Mouse (Mus musculus) heart, postnatal 0 days (tissue): ENCODE data around the gene Stt3b. TPM values are rescaled to one million over a fixed set of nuclear protein-coding genes. Genes with fewer than 3 reads are reported as not detected.

Experiments
- ATAC-seq: fragments of 200-750 bp; cut with Nextera tagmentation; 2 replicates; pipeline ENCODE4 v1.8.0; 2017; ENCODE audit warnings: low read depth, moderate number of reproducible peaks, moderate library complexity; ENCODE audit not compliant: insufficient read depth
- DNase-seq: peaks from one replicate; pipeline ENCODE4 v3.0.0-alpha.2; 2016; ENCODE audit warnings: low spot score
- H3K27ac ChIP-seq: fragments of 300-500 bp; sonication (generic); 2 replicates; pipeline ENCODE4 v1.5.1; 2014; ENCODE audit warnings: low read depth, mild to moderate bottlenecking
- H3K27me3 ChIP-seq: fragments of 300-500 bp; sonication (generic); 2 replicates; pipeline ENCODE4 v1.6.1; 2014; ENCODE audit warnings: low read length, mixed read lengths; ENCODE audit not compliant: control insufficient read depth, insufficient read depth
- H3K36me3 ChIP-seq: fragments of 300-500 bp; sonication (generic); replicated peaks from 2 replicates; pipeline ENCODE4 v1.6.1; 2014; ENCODE audit warnings: low read length, mixed read lengths; ENCODE audit not compliant: control insufficient read depth, insufficient read depth
- H3K4me1 ChIP-seq: fragments of 300-500 bp; sonication (generic); 2 replicates; pipeline ENCODE4 v1.6.1; 2014; ENCODE audit warnings: antibody characterized with exemption; ENCODE audit not compliant: control insufficient read depth, insufficient read depth
- H3K4me2 ChIP-seq: fragments of 300-500 bp; sonication (generic); 2 replicates; pipeline ENCODE4 v1.6.1; 2014; ENCODE audit warnings: low read depth, mild to moderate bottlenecking, low read length, moderate library complexity
- H3K4me3 ChIP-seq: fragments of 300-500 bp; sonication (generic); 2 replicates; pipeline ENCODE4 v1.5.1; 2014; ENCODE audit warnings: low read depth, low read length
- H3K9ac ChIP-seq: fragments of 300-500 bp; sonication (generic); replicated peaks from 2 replicates; pipeline ENCODE4 v1.6.1; 2014; ENCODE audit warnings: low read depth, low read length, mixed read lengths
- H3K9me3 ChIP-seq: fragments of 300-500 bp; sonication (generic); replicated peaks from 2 replicates; pipeline ENCODE4 v1.6.1; 2016; ENCODE audit warnings: low read length; ENCODE audit not compliant: control insufficient read depth
- CTCF ChIP-seq: IDR thresholded peaks from 2 replicates; pipeline ENCODE4 v1.5.1; 2016; ENCODE audit warnings: antibody characterized with exemption, control low read depth, low read depth
- EP300 ChIP-seq: IDR thresholded peaks from 2 replicates; pipeline ENCODE4 v1.6.1; 2016; ENCODE audit warnings: antibody characterized with exemption, low read depth
- WGBS: fragments of 180-500 bp; shearing (Covaris S2); extraction: QIAGEN DNeasy Blood & Tissue Kit; methylation state at CpG from one replicate; pipeline ENCODE4 v1.1.7; 2014; 5-methylcytosine and 5-hydroxymethylcytosine counted together
- polyA plus RNA-seq: library from polyadenylated mRNA; unstranded; fragments of >200 nt; fragmentation: Nextera tagmentation; extraction: Ambion mirVana; gene quantifications from 2 replicates; pipeline ENCODE4 v1.2.1, GENCODE M21; 2015
- total RNA-seq: library from RNA; depleted of rRNA; stranded (reverse); fragments of >200 nt; gene quantifications from 2 replicates; pipeline ENCODE4 v1.2.3, GENCODE M21; 2014; ENCODE audit warnings: low replicate concordance

Stt3b gene
- total and polyA plus RNA-seq, 2 experiments from 2014 or later = 33.9 to 67.1 TPM

DNA sequence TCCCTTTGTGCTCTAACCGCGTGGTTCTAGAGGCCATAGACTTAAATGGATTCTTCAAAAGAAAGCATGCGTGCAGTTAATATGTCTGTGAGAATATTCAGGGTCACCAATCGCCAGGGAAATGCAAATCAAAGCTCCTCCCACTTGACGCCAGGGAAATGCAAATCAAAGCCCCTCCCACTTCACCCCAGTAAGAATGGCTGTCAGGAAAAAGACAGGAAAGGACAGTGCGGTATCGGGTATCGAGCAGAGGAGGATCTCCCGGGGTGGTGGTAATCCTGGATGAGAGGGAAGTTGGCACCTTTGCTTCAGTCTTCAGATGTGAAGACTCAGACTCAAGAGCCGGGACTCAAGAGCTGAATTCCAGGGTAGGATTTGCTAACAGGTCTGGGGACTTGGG, 4.3 kb upstream of the Stt3b start:
- Histone ChIP-seq H3K9me3 (no peaks in the 10 kb centered on the region), H3K4me1 (peaks cover 5% of the 10 kb centered on the region; the same call in 1 of the 2 replicates), H3K27ac (peak overlapping the region; percentile 30; the same call in 1 of the 2 replicates), H3K4me2 (peak overlapping the region; percentile 37), H3K36me3 (no peaks in the 10 kb centered on the region), H3K27me3 (no peaks in the 10 kb centered on the region), H3K9ac (no peak overlapping the region), H3K4me3 (no peak overlapping the region)
- WGBS = 12% methylated on average over 10 of the region's 10 CpGs
- DNase-seq (no peak), ATAC-seq (no peak)
- no peak for TF ChIP-seq CTCF
- TF ChIP-seq EP300 = no peak

DNA sequence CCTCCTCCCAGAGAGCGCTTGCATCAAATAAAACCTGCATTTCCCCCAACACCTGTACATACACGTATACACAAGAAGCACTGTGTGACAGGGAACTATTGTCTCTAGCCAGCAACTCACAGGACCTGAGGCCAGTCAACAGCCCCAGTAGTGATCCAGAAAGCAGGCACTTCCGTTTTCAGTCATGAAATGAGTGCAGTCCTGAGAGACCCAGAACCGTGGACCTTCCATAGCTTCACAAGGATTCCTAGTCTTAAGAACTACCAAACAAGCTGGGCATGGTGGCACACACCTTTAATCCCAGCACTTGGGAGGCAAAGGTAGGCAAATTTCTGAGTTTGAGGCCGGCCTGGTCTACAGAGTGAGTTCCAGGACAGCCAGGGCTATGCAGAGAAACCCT, 3.6 kb upstream of the Stt3b start:
- TF ChIP-seq CTCF = no peak
- TF ChIP-seq EP300 = no peak
- peaks cover 5% of the 10 kb centered on the region; the same call in 1 of the 2 replicates for H3K4me1 ChIP-seq
- WGBS = 83% methylated on average over 5 of the region's 5 CpGs
- no peak overlapping the region for H3K4me2 ChIP-seq
- H3K9me3 ChIP-seq = no peaks in the 10 kb centered on the region
- ATAC-seq (no peak), DNase-seq (no peak)
- H3K27me3 ChIP-seq = no peaks in the 10 kb centered on the region
- H3K36me3 ChIP-seq = no peaks in the 10 kb centered on the region
- H3K27ac ChIP-seq = no peak overlapping the region
- no peak overlapping the region for H3K9ac ChIP-seq
- H3K4me3 ChIP-seq = no peak overlapping the region

DNA sequence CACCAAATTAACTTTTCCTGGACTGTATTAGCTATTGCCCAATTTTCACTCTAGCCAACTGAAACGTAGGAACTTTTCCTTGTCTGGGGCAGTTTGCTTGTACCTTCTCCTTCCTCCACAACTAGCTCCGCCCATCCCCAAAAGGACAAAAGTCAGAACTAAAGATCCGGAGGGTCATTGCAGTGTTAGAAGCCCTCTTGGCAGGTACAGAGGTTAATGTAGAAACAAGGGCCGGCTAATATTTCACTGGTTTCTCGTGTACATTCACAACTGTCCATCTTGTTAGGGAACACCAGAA, 951 bp upstream of the Stt3b start:
- ATAC-seq = no peak
- Histone ChIP-seq H3K36me3 (no peaks in the 10 kb centered on the region), H3K9ac (peak overlapping the region; percentile 62), H3K27me3 (no peaks in the 10 kb centered on the region), H3K9me3 (no peaks in the 10 kb centered on the region), H3K4me3 (peak overlapping the region; percentile 96), H3K27ac (peak overlapping the region; percentile 97), H3K4me2 (peak overlapping the region; percentile 73), H3K4me1 (peaks cover 27% of the 10 kb centered on the region)
- DNase-seq = no peak
- WGBS = 10% methylated on average over 5 of the region's 5 CpGs
- TF ChIP-seq CTCF = no peak
- TF ChIP-seq EP300 = no peak

DNA sequence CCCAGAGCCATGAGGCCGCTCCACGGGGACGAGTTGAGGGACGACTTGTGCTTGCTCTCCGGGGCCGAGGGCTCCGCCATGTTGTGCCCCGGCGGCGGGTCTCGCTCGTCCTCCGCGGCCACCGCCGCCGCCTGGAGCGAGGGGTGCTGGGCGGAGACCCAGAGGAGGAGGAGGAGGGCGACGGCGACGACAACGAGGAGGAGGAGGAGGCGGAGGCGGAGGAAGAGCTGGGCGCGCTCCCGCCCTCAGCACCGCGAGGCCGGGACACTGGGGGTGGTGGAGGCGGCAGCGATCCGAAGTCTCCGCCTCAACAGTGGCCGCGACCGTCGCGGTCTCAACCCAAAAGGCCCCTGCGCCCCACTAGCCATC, 260 bp downstream of the Stt3b start:
- H3K9me3 ChIP-seq = no peaks in the 10 kb centered on the region
- H3K4me2 ChIP-seq = peak overlapping the region; percentile 68
- no peak; the same call in 1 of the 2 replicates for TF ChIP-seq EP300
- TF ChIP-seq CTCF = no peak
- WGBS = under 1% methylated on average over 27 of the region's 42 CpGs
- H3K36me3 ChIP-seq = no peaks in the 10 kb centered on the region
- H3K4me1 ChIP-seq = peaks cover 32% of the 10 kb centered on the region
- DNase-seq (peak; percentile 61), ATAC-seq (peak; percentile 69)
- peak overlapping the region; percentile 96 for H3K4me3 ChIP-seq
- peak overlapping the region; percentile 81 for H3K9ac ChIP-seq
- peak overlapping the region; percentile 98 for H3K27ac ChIP-seq
- no peaks in the 10 kb centered on the region for H3K27me3 ChIP-seq

DNA sequence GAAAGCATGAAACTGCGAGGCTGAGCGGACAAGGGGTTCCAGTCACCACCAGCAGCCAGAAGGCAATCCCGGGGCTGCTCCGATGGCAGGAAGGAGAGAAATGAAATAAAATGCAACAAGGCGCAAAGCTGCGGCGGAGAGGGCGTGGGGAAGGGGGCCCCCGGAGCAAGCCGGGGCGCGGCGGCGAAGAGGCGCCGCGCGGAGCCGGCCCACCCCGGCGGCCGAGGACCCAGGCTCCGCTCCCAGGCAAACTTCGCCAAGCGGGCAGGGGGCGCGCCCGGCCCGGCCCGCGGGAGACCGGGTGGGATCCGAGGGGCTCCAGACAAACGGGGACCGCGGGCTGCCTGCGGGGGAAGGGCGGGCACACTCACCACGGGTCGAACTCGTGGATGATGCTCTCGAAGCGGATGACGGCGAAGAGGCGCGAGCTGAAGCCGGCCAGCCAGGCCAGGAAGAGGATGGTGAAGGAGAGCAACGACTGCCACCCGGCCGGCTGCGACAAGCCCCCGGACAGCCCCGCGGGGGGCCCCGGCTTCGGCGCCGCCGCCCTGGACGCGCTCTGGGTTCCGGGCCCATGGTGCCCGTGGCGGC, 745 bp downstream of the Stt3b start:
- TF ChIP-seq CTCF (no peak), EP300 (no peak)
- ATAC-seq (no peak), DNase-seq (no peak)
- Histone ChIP-seq H3K4me1 (peaks cover 32% of the 10 kb centered on the region), H3K9me3 (no peaks in the 10 kb centered on the region), H3K27me3 (no peaks in the 10 kb centered on the region), H3K4me3 (peak overlapping the region; percentile 96), H3K9ac (peak overlapping the region; percentile 81), H3K4me2 (peak overlapping the region; percentile 68), H3K36me3 (no peaks in the 10 kb centered on the region), H3K27ac (peak overlapping the region; percentile 98)
- WGBS = under 1% methylated on average over 65 of the region's 65 CpGs

DNA sequence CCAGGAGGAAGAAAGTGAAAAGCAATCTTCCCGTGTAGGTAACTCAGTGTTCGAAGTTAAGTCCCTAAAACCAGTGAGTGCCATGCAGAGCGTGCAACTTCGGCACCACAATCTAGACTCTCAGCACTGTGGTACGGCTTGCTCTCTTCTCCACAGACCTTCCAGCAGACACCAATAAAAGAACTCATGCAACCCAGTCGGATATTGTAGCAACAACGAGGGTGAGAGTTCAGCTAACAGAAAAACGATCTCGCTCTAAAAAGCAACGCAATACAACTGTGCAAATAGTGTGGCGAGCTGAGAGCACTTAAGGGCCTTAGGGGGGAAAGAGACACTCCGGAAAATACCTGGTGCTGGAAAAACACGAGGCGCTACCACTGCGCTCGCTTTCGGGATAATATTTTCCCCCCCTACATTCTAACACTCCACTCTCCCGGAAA, 1.3 kb downstream of the Stt3b start:
- peak overlapping the region; percentile 96 for H3K4me3 ChIP-seq
- H3K4me2 ChIP-seq = peak overlapping the region; percentile 68
- under 1% methylated on average over 18 of the region's 18 CpGs for WGBS
- TF ChIP-seq CTCF (no peak), EP300 (no peak)
- DNase-seq = no peak
- peaks cover 32% of the 10 kb centered on the region for H3K4me1 ChIP-seq
- no peaks in the 10 kb centered on the region for H3K27me3 ChIP-seq
- no peak for ATAC-seq
- peak overlapping the region; percentile 98 for H3K27ac ChIP-seq
- no peaks in the 10 kb centered on the region for H3K36me3 ChIP-seq
- no peaks in the 10 kb centered on the region for H3K9me3 ChIP-seq
- H3K9ac ChIP-seq = peak overlapping the region; percentile 81
